Mouse (Mus musculus): Measurements from ENCODE around the gene Orc5. TPM values are rescaled to one million over a fixed set of nuclear protein-coding genes. Genes with fewer than 3 reads are reported as not detected.

The Orc5 gene
- total RNA-seq, 2 experiments from 2014 or later = 34.3 to 53.2 TPM

DNA sequence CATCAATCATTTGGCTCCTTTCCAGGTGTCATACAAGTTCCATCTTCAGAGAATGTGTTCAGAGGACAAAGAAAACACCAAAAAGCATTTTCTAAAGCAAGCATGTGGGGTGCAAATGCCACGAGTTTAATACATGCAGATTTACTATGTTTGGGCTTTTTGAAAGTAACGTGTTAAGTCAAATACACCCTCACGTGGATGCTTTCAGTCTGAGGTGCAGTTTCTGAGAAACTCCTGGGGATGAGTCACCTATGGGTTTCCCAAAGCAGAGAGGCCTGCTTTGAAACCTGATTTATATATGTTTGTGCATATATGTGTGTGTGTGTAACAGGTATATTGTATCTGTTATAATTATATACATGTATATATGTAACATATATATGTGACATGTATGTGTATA, 98.5 kb downstream of the Orc5 start:
- no peak for ATAC-seq (replicated peaks; ENCODE audit: low FRiP score, poor library complexity, severe bottlenecking)

DNA sequence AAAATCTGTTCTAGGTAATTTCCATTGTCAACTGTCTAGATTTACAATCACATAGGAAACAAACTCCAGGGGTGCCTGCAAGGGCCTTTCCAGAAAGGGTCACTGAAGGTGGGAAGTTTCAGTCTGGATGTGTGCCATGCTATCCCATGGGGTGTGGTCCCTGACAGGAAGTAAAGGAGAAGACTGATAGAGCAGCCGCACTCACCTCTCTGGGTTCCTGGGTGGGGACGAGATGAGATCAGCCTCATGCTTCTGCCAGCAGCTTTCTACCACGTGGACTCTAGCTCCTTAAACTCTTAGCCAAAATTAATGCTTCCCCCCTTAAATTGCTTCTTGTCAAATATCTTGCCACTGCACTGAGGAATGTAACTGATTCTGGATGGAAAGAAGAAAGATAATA, 100.7 kb downstream of the Orc5 start:
- ATAC-seq (replicated peaks; ENCODE audit: low FRiP score, poor library complexity, severe bottlenecking) = no peak

Other genes with a start within 250 kb of the Orc5 start
- 195 and 249 TPM in 2 replicates for gene Reln, start 205.7 kb downstream of the Orc5 start, total RNA-seq (2015; ENCODE audit: low replicate concordance)
- 175 and 188 TPM in 2 replicates for gene Reln, start 205.7 kb downstream of the Orc5 start, total RNA-seq (2017; ENCODE audit: low replicate concordance)
- not detected in 2 replicates for gene Lhfpl3, start 195.6 kb upstream of the Orc5 start, total RNA-seq (2015; ENCODE audit: low replicate concordance)
- not detected in 2 replicates for gene Lhfpl3, start 195.6 kb upstream of the Orc5 start, total RNA-seq (2017; ENCODE audit: low replicate concordance)